Mouse (Mus musculus): ENCODE measurements around the gene Ier5.

The Ier5 gene

DNA sequence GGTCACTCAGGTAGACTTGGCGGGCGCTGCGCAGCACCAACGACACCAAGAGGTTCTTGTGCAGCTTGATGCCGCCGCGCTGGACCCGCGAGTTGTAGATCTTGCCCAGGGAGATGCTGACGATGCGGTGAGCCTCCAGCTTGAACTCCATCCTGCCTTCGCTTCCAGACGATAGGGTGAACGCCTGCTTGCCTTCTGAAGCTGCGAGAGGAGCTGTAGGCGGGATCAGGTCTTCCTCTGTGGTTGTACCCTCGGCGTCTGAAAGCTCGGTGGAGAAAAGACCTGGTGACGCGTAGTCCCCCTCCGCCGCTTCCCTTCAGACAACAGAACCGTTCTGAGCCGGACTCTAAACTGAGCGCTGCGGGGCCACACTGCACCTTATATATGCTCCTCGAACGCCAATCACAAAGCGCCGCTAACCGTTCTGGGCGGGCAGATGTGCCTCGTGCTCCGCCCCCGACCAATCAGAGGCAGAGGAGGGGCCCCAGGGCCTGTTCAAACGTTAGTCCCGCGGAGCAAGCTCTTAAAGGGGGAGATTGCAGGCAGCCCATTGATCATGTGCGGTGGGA, at the start of gene Ier5:
Ier5 (minus strand) TSS at position 357 of the 569 bp plus-strand sequence.
- in situ Hi-C loops (cut with MboI, MseI), result no loop called here

- in situ Hi-C loops (cut with MboI, MseI), result loop anchor here (25.0 kb wide), 1 partner anchor 1235 kb away; the partner anchor contains the start of gene Teddm2
Measured at GRCm38 (mm10) chr1:155147228-155147627, 47.8 kb upstream of the Ier5 start.

DNA sequence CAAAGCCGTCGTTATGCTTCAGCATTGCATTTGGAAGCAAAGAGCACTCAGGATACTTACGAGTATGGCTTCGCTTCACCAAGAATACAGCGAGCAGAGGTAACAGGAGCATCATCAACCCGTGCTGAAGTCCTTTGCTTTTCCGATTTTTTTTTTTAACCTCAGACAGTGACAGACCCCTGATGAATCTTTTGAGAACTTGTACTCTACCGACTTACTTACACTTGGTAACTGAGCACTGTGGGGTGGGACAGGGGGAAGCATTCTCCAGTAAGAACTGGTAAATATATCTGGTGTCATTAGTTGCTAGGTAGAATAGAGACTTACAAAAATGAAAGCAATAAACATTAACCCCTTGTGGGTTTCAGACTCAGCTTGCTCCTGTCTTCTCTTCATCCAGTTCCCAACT, 47.1 kb upstream of the Ier5 start, which contains the start of gene Mr1:
Mr1 (minus strand) TSS at position 243 of the 409 bp plus-strand sequence.
- in situ Hi-C loops (cut with MboI, MseI), result loop anchor here (25.0 kb wide), 1 partner anchor 1234 kb away; the partner anchor contains the start of gene Teddm2

DNA sequence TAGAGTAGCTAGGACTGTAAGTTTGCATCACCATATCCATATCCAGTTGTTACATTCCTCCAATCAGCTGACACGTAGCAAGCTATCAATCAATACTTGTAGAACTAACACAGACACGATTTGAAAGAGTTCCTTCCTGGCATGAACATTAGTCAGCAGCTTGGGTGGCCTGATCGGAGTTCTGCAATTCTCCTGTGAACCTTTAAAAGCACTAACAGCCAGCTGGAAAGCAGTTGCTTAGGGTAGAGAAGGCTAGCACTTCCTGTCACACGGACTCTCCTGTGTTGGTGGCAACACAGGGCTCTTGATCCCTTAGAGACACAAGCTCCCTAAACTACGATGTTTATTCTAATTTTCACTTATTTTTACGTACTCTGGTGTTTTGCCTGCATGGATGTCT, 46.2 kb upstream of the Ier5 start:
- in situ Hi-C loops (cut with MboI, MseI), result loop anchor here (25.0 kb wide), 1 partner anchor 1233 kb away; the partner anchor contains the start of gene Teddm2

DNA sequence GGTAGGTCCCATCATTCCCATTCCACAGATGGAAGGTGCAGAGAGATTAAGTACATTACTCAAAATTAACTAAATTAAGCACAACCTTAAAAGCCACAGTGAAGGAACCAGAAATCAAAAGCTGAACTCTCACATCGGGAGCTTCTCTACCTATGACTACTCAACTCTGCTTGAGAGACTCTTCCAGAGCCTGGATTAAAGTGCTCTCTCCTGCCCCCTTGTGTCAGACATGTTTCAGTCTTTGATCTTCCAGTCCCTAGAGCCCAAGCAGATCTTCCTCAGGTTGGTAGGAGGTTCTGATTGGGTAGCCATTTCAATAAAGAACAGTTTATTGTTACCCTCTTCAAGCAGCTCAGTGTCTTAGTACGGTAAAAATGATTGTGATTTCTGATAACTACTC, 40.6 kb upstream of the Ier5 start:
- in situ Hi-C loops (cut with MboI, MseI), result loop anchor here (5.0 to 25.0 kb wide), 2 partner anchors 53 to 1228 kb away; partner anchors contain the start of gene Teddm2

GRCm38 (mm10) chr1:155138795-155139194, 39.4 kb upstream of the Ier5 start:
- in situ Hi-C loops (cut with MboI, MseI), result loop anchor here (5.0 to 25.0 kb wide), 2 partner anchors 79 to 1226 kb away; partner anchors contain the start of gene Teddm2

GRCm38 (mm10) chr1:155134866-155135265, 35.4 kb upstream of the Ier5 start:
- in situ Hi-C loops (cut with MboI, MseI), result loop anchor here (5.0 to 25.0 kb wide), 2 partner anchors 82 to 1223 kb away; partner anchors contain the start of gene Teddm2

- in situ Hi-C loops (cut with MboI, MseI), result loop anchor here (25.0 kb wide), 1 partner anchor 1215 kb away; the partner anchor contains the start of gene Teddm2
Measured at GRCm38 (mm10) chr1:155127429-155127934, 28.0 kb upstream of the Ier5 start.

- in situ Hi-C loops (cut with MboI, MseI), result loop anchor here (25.0 kb wide), 1 partner anchor 1214 kb away; the partner anchor contains the start of gene Teddm2
Measured at GRCm38 (mm10) chr1:155126716-155127115, 27.3 kb upstream of the Ier5 start.

DNA sequence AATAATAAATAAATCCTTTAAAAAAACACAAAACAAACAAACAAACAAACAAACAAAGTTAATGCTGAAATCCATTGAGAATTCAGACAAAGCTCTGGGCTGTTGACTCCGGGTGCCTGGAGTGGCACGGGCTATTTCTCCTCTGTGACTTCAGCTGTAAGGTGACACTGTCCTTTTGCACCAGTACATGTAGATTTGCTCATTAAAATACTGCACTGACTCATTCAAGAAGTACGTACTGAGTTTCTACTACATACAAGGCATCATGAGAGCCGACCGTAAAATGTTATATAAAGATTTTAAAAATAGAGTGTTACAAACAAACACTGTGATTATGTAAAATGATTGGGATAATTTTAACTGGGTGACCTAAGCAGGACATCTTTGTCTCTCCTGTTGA, 25.0 kb upstream of the Ier5 start:
- in situ Hi-C loops (cut with MboI, MseI), result no loop called here

DNA sequence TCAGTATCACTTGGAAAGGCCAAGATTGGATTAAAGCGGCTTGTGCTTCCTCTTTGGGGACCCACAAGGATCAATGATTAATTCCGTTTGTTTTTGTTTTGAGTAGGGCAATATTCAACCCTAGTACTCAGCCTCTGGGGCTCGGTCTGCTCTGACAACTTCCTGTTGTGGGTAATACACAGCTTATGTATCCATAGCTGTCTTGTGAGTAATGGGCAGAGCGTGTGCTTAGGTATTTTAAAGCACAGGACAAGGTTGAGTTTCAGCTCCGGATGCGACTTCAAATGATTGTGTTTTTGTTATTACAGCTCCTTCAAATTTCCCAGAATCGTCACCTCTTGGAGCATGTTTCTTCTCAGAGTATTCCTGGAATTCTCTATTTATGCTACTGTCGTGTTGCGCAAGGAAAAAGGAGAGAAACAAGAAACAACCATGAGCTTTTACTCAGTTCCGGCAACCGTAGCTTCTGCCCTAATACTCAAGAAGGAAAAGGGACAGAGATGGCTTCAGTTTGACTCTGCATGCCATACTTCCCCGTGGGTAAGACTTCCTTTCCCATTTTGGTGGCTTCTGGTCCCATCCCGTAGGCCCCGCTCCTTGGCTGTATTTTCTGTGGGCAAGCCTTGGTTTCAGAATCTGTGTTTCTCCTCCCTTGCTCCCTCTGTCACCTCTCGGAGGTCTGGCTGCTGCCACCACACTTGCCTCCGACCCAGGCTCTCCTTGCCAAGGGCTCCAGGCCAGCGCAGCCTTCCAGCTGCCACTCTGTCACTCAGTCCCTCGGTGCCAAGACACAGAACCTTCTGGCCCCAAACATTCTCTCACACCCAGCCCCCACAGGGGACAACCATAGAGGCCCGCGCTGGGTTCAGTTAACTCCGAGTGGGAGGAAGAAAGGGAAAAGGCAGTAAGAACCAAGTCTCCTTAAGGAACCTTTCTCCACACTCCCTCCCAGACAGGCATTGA, 22.8 kb upstream of the Ier5 start:
- in situ Hi-C loops (cut with MboI, MseI), result no loop called here

- in situ Hi-C loops (cut with MboI, MseI), result no loop called here
Measured at GRCm38 (mm10) chr1:155119719-155120118, 20.3 kb upstream of the Ier5 start.

- in situ Hi-C loops (cut with MboI, MseI), result no loop called here
Measured at GRCm38 (mm10) chr1:155113946-155114345, 14.5 kb upstream of the Ier5 start.

- in situ Hi-C loops (cut with MboI, MseI), result no loop called here
Measured at GRCm38 (mm10) chr1:155112875-155113274, 13.4 kb upstream of the Ier5 start.

GRCm38 (mm10) chr1:155112118-155112517, 12.7 kb upstream of the Ier5 start:
- in situ Hi-C loops (cut with MboI, MseI), result no loop called here

GRCm38 (mm10) chr1:155111491-155111890, 12.1 kb upstream of the Ier5 start:
- in situ Hi-C loops (cut with MboI, MseI), result no loop called here

- in situ Hi-C loops (cut with MboI, MseI), result no loop called here
Measured at GRCm38 (mm10) chr1:155109387-155110350, 10.2 kb upstream of the Ier5 start.

GRCm38 (mm10) chr1:155108412-155108811, 9.0 kb upstream of the Ier5 start:
- in situ Hi-C loops (cut with MboI, MseI), result no loop called here

DNA sequence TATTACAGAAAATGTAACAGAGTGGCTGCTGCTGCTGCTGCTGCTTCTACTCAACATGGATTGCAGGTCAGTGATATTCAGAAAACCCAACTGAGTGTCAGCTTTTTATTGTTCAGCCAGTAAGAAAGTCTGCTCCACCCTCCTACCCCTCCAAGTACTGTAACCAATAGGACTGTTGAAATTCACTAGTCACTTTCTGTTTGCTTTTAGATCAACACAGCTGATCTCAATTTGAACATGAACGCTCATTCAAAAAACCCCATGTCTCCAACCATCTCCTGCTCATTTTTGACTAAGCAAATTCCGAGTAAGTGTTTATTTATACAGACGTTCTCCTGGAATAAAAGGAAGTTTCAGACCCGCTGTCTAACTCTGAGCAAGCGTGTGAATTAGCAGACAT, 8.4 kb upstream of the Ier5 start:
- in situ Hi-C loops (cut with MboI, MseI), result no loop called here

DNA sequence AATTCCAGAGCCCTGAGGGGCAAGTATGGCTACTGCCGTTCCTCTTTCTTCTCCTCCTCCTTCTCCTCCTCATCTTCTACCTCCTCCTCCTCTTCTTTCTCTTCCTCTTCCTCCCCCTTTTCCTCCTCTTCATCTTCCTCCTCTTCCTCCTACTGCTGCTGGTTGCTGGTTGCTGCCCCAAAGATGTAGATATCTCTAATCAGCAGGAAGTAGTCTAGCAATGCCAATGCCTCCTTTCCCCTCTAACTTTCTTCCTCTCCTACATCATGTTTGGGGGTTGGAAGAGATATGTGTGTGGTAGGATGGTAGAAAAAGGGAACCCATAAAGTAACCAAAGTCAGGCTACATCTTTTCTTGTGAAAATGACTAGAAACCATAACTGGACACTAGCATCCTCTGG, 6.9 kb upstream of the Ier5 start:
- in situ Hi-C loops (cut with MboI, MseI), result no loop called here

GRCm38 (mm10) chr1:155103991-155104390, 4.6 kb upstream of the Ier5 start:
- in situ Hi-C loops (cut with MboI, MseI), result loop anchor here (5.0 kb wide), 1 partner anchor 53 kb away; the partner anchor contains the start of gene Stx6

Data from regulatory T cell (primary cell).